Mouse (Mus musculus): ENCODE results near the gene Rasgrp4. TPM values are rescaled to one million over a fixed set of nuclear protein-coding genes. Genes with fewer than 3 reads are reported as not detected.

The Rasgrp4 gene
- polyA plus RNA-seq, 1 experiment from 2014 or later = 0.88 TPM

GRCm38 (mm10) chr7:29155196-29155837 is 20.7 kb downstream of the Rasgrp4 start:
- peak overlapping the region; percentile 87 for H3K4me3 ChIP-seq
- 7% methylated on average over 37 of the region's 37 CpGs for WGBS

GRCm38 (mm10) chr7:29155838-29156782 is 21.5 kb downstream of the Rasgrp4 start, which contains the start of gene Fam98c:
Gene Fam98c, minus strand, starts transcription at chr7:29156234.
- Histone ChIP-seq H3K4me3 (peak within 1 kb of the TSS; percentile 87), H3K4me1 (peaks cover 40% of the 10 kb centered on the region), H3K36me3 (replicated peaks) (peaks cover 17% of the 10 kb centered on the region), H3K27me3 (ENCODE audit: poor library complexity, severe bottlenecking) (peaks cover 47% of the 10 kb centered on the region), H3K9me3 (peaks cover 9% of the 10 kb centered on the region; the same call in 1 of the 2 replicates), H3K27ac (peak within 1 kb of the TSS; percentile 91)
- 4% methylated on average over 68 of the region's 68 CpGs for WGBS
- peak; percentile 85 for DNase-seq (ENCODE audit: extremely low spot score, low spot score)

More at GRCm38 (mm10) chr7:29155196-29155837, 20.7 kb downstream of the Rasgrp4 start:
- peak; percentile 84 for DNase-seq (ENCODE audit: extremely low spot score, low spot score)
- H3K27me3 ChIP-seq (ENCODE audit: poor library complexity, severe bottlenecking) = peaks cover 44% of the 10 kb centered on the region
- peaks cover 40% of the 10 kb centered on the region for H3K4me1 ChIP-seq
- H3K36me3 ChIP-seq (replicated peaks) = peaks cover 13% of the 10 kb centered on the region
- peak overlapping the region; percentile 91 for H3K27ac ChIP-seq
- peaks cover 9% of the 10 kb centered on the region; the same call in 1 of the 2 replicates for H3K9me3 ChIP-seq

- Histone ChIP-seq H3K4me3 (peak overlapping the region; percentile 19), H3K4me1 (peaks cover 49% of the 10 kb centered on the region), H3K9me3 (peaks cover 9% of the 10 kb centered on the region; the same call in 1 of the 2 replicates), H3K27ac (no peak overlapping the region), H3K27me3 (ENCODE audit: poor library complexity, severe bottlenecking) (peaks cover 54% of the 10 kb centered on the region), H3K36me3 (replicated peaks) (peaks cover 34% of the 10 kb centered on the region)
- under 1% methylated on average over 5 of the region's 5 CpGs for WGBS
- DNase-seq (ENCODE audit: extremely low spot score, low spot score) = no peak
These were observed 23.6 kb downstream of the Rasgrp4 start for GRCm38 (mm10) chr7:29158264-29158663.

- no peak overlapping the region for H3K4me3 ChIP-seq
- WGBS = 77% methylated on average over 5 of the region's 5 CpGs
- H3K27ac ChIP-seq = no peak overlapping the region
- H3K9me3 ChIP-seq = no peaks in the 10 kb centered on the region
- peaks cover 47% of the 10 kb centered on the region for H3K27me3 ChIP-seq (ENCODE audit: poor library complexity, severe bottlenecking)
- no peak for DNase-seq (ENCODE audit: extremely low spot score, low spot score)
- H3K4me1 ChIP-seq = peaks cover 36% of the 10 kb centered on the region
- peaks cover 48% of the 10 kb centered on the region for H3K36me3 ChIP-seq (replicated peaks)
These were observed 27.6 kb downstream of the Rasgrp4 start for GRCm38 (mm10) chr7:29162294-29162693.

- H3K36me3 ChIP-seq (replicated peaks) = peaks cover 48% of the 10 kb centered on the region
- H3K27ac ChIP-seq = no peak overlapping the region
- H3K27me3 ChIP-seq (ENCODE audit: poor library complexity, severe bottlenecking) = peaks cover 47% of the 10 kb centered on the region
- 21% methylated on average over 9 of the region's 9 CpGs for WGBS
- no peak for DNase-seq (ENCODE audit: extremely low spot score, low spot score)
- peaks cover 42% of the 10 kb centered on the region for H3K4me1 ChIP-seq
- H3K9me3 ChIP-seq = no peaks in the 10 kb centered on the region
- no peak overlapping the region for H3K4me3 ChIP-seq
These were observed 28.3 kb downstream of the Rasgrp4 start for GRCm38 (mm10) chr7:29162750-29163525.

- Histone ChIP-seq H3K27me3 (ENCODE audit: poor library complexity, severe bottlenecking) (peaks cover 43% of the 10 kb centered on the region), H3K9me3 (no peaks in the 10 kb centered on the region), H3K4me3 (peak overlapping the region; percentile 75), H3K36me3 (replicated peaks) (peaks cover 33% of the 10 kb centered on the region), H3K4me1 (peaks cover 68% of the 10 kb centered on the region), H3K27ac (peak overlapping the region; percentile 92; the same call in 1 of the 2 replicates)
- no peak for DNase-seq (ENCODE audit: extremely low spot score, low spot score)
- WGBS = 7% methylated on average over 19 of the region's 19 CpGs
These were observed 33.0 kb downstream of the Rasgrp4 start for GRCm38 (mm10) chr7:29167656-29168055.

GRCm38 (mm10) chr7:29168121-29168695 is 33.6 kb downstream of the Rasgrp4 start:
- Histone ChIP-seq H3K9me3 (no peaks in the 10 kb centered on the region), H3K4me1 (peaks cover 68% of the 10 kb centered on the region), H3K27me3 (ENCODE audit: poor library complexity, severe bottlenecking) (peaks cover 49% of the 10 kb centered on the region), H3K27ac (peak overlapping the region; percentile 92), H3K4me3 (peak overlapping the region; percentile 75), H3K36me3 (replicated peaks) (peaks cover 34% of the 10 kb centered on the region)
- DNase-seq (ENCODE audit: extremely low spot score, low spot score) = no peak
- WGBS = under 1% methylated on average over 10 of the region's 10 CpGs

GRCm38 (mm10) chr7:29168791-29169230 is 34.2 kb downstream of the Rasgrp4 start:
- H3K27me3 ChIP-seq (ENCODE audit: poor library complexity, severe bottlenecking) = peaks cover 55% of the 10 kb centered on the region
- 0% methylated on average over 14 of the region's 14 CpGs for WGBS

GRCm38 (mm10) chr7:29169231-29170065 is 34.8 kb downstream of the Rasgrp4 start:
- peak overlapping the region; percentile 92 for H3K27ac ChIP-seq
- H3K4me3 ChIP-seq = peak overlapping the region; percentile 75
- DNase-seq (ENCODE audit: extremely low spot score, low spot score) = peak; percentile 90
- peaks cover 61% of the 10 kb centered on the region for H3K27me3 ChIP-seq (ENCODE audit: poor library complexity, severe bottlenecking)
- H3K36me3 ChIP-seq (replicated peaks) = peaks cover 40% of the 10 kb centered on the region
- H3K4me1 ChIP-seq = peaks cover 67% of the 10 kb centered on the region
- no peaks in the 10 kb centered on the region for H3K9me3 ChIP-seq
- WGBS = under 1% methylated on average over 32 of the region's 39 CpGs

More at GRCm38 (mm10) chr7:29168791-29169230, 34.2 kb downstream of the Rasgrp4 start:
- peak; percentile 66 for DNase-seq (ENCODE audit: extremely low spot score, low spot score)
- Histone ChIP-seq H3K36me3 (replicated peaks) (peaks cover 36% of the 10 kb centered on the region), H3K9me3 (no peaks in the 10 kb centered on the region), H3K4me1 (peaks cover 67% of the 10 kb centered on the region), H3K4me3 (peak overlapping the region; percentile 75), H3K27ac (peak overlapping the region; percentile 92)

GRCm38 (mm10) chr7:29170066-29170754 is 35.6 kb downstream of the Rasgrp4 start, which contains the start of the genes Ggn and Spred3:
Gene Ggn, plus strand, starts transcription at chr7:29170210.
Gene Spred3, minus strand, starts transcription at chr7:29170411.
- Histone ChIP-seq H3K9me3 (no peaks in the 10 kb centered on the region), H3K27me3 (ENCODE audit: poor library complexity, severe bottlenecking) (peaks cover 69% of the 10 kb centered on the region), H3K36me3 (replicated peaks) (peaks cover 42% of the 10 kb centered on the region), H3K27ac (peak within 1 kb of the TSS; percentile 92), H3K4me3 (peak within 1 kb of the TSS; percentile 75), H3K4me1 (peaks cover 67% of the 10 kb centered on the region)
- WGBS = under 1% methylated on average over 30 of the region's 30 CpGs
- peak; percentile 74 for DNase-seq (ENCODE audit: extremely low spot score, low spot score)
